Mouse (Mus musculus): ENCODE measurements at regions not wholly inside any gene's neighbourhood (a gene's known extent, or its start where the extent isn't known, plus 50 kb on each side); places are given as distances from the start of the nearest gene placed in this dataset.
A peak's percentile ranks its signal among the peaks of the same experiment; 100 is the strongest.

- no peak for DNase-seq (ENCODE audit: low spot score)
Measured at GRCm38 (mm10) chr5:101124941-101125453, 279.5 kb downstream of the Gpat3 start.

GRCm38 (mm10) chr5:101122914-101123313 is 277.4 kb downstream of the Gpat3 start:
- DNase-seq (ENCODE audit: low spot score), result no peak

- DNase-seq (ENCODE audit: low spot score), result no peak
Measured at GRCm38 (mm10) chr5:101120509-101121201, 275.1 kb downstream of the Gpat3 start.

GRCm38 (mm10) chr5:101112151-101112769 is 266.7 kb downstream of the Gpat3 start:
- no peak for DNase-seq (ENCODE audit: low spot score)

GRCm38 (mm10) chr5:101111619-101112018 is 266.1 kb downstream of the Gpat3 start:
- no peak for DNase-seq (ENCODE audit: low spot score)

GRCm38 (mm10) chr5:101100975-101101699 is 255.6 kb downstream of the Gpat3 start:
- no peak for DNase-seq (ENCODE audit: low spot score)

- no peak for DNase-seq (ENCODE audit: low spot score)
Measured at GRCm38 (mm10) chr5:101091027-101091598, 245.6 kb downstream of the Gpat3 start.

- no peak for DNase-seq (ENCODE audit: low spot score)
Measured at GRCm38 (mm10) chr5:101090415-101091026, 245.0 kb downstream of the Gpat3 start.

GRCm38 (mm10) chr5:101085199-101085598 is 239.7 kb downstream of the Gpat3 start:
- no peak for DNase-seq (ENCODE audit: low spot score)

- DNase-seq (ENCODE audit: low spot score), result no peak
Measured at GRCm38 (mm10) chr5:101082611-101083010, 237.1 kb downstream of the Gpat3 start.

GRCm38 (mm10) chr5:101064308-101064707 is 218.8 kb downstream of the Gpat3 start:
- no peak for DNase-seq (ENCODE audit: low spot score)

GRCm38 (mm10) chr5:101063254-101063653 is 217.7 kb downstream of the Gpat3 start:
- DNase-seq (ENCODE audit: low spot score), result no peak

- DNase-seq (ENCODE audit: low spot score), result no peak
Measured at GRCm38 (mm10) chr5:101051591-101051990, 206.1 kb downstream of the Gpat3 start.

GRCm38 (mm10) chr5:101040488-101040887 is 195.0 kb downstream of the Gpat3 start:
- DNase-seq (ENCODE audit: low spot score), result no peak

GRCm38 (mm10) chr5:101032968-101033367 is 187.5 kb downstream of the Gpat3 start:
- DNase-seq (ENCODE audit: low spot score), result no peak

- no peak for DNase-seq (ENCODE audit: low spot score)
Measured at GRCm38 (mm10) chr5:101032147-101032900, 186.8 kb downstream of the Gpat3 start.

GRCm38 (mm10) chr5:101024796-101025195 is 179.3 kb downstream of the Gpat3 start:
- no peak for DNase-seq (ENCODE audit: low spot score)

GRCm38 (mm10) chr5:101023784-101024183 is 178.3 kb downstream of the Gpat3 start:
- no peak for DNase-seq (ENCODE audit: low spot score)

- DNase-seq (ENCODE audit: low spot score), result peak; percentile 17
Measured at GRCm38 (mm10) chr5:101020784-101021183, 175.3 kb downstream of the Gpat3 start.

GRCm38 (mm10) chr5:101013844-101014243 is 168.3 kb downstream of the Gpat3 start:
- DNase-seq (ENCODE audit: low spot score), result no peak

GRCm38 (mm10) chr5:101005216-101005615 is 159.7 kb downstream of the Gpat3 start:
- DNase-seq (ENCODE audit: low spot score), result no peak

All from heart, adult 8-10 months (tissue).